Mouse (Mus musculus): ENCODE measurements around the gene Gm28047. TPM values are rescaled to one million over a fixed set of nuclear protein-coding genes. Genes with fewer than 3 reads are reported as not detected.

Gm28047 gene
- polyA plus RNA-seq, 1 experiment = not detected

DNA sequence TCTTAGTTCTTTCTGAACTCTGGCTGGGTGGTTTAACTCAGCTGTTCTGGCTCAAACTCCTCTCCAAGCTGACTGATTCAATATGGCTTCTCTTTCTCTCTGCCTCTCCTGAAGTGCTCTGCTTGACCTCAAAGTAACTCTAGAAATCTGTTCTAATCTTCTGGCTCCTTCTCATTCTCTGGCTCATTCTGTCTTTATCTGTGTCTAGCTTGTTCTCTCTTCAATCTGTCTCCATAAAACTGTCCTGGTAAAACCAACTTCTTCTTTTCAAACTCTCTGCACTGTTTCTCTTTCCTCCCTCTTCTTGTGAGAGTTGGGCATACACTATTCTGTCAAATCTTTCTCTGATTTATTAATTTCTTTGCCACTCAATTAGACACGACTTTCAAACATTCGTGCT lies 57.0 kb downstream of the Gm28047 start:
- Histone ChIP-seq H3K36me3 (ENCODE audit: control insufficient read depth, insufficient read depth) (peaks cover 15% of the 10 kb centered on the region), H3K27me3 (ENCODE audit: control insufficient read depth, insufficient read depth, insufficient read length) (no peaks in the 10 kb centered on the region), H3ac (ENCODE audit: control insufficient read depth, insufficient read length, low read depth) (no peak overlapping the region), H3K4me3 (ENCODE audit: insufficient read depth, poor library complexity, severe bottlenecking) (no peak overlapping the region), H3K79me3 (ENCODE audit: low read depth) (peaks cover 7% of the 10 kb centered on the region), H3K79me2 (ENCODE audit: control insufficient read depth, insufficient read depth) (peaks cover 25% of the 10 kb centered on the region)
- TF ChIP-seq USF1 (IDR thresholded peaks at IDR 0.05; ENCODE audit: low read depth) (no peak), CTCF (IDR thresholded peaks at IDR 0.05; ENCODE audit: control insufficient read depth, insufficient read depth, insufficient read length) (no peak), MYOD1 (IDR thresholded peaks at IDR 0.05; ENCODE audit: control insufficient read depth, insufficient read length, low read depth) (no peak), MYOG (IDR thresholded peaks at IDR 0.05; ENCODE audit: control insufficient read depth, extremely low read depth, insufficient read length) (no peak), FOSL1 (IDR thresholded peaks at IDR 0.05; ENCODE audit: insufficient read depth, low read length, poor library complexity, severe bottlenecking) (no peak), CEBPB (IDR thresholded peaks at IDR 0.05; ENCODE audit: low read depth) (no peak), MAX (IDR thresholded peaks at IDR 0.05) (no peak)

- Histone ChIP-seq H3K79me3 (ENCODE audit: low read depth) (peaks cover 4% of the 10 kb centered on the region), H3K4me3 (ENCODE audit: insufficient read depth, poor library complexity, severe bottlenecking) (no peak overlapping the region), H3K27me3 (ENCODE audit: control insufficient read depth, insufficient read depth, insufficient read length) (no peaks in the 10 kb centered on the region), H3K79me2 (ENCODE audit: control insufficient read depth, insufficient read depth) (no peaks in the 10 kb centered on the region), H3K36me3 (ENCODE audit: control insufficient read depth, insufficient read depth) (peaks cover 38% of the 10 kb centered on the region), H3ac (ENCODE audit: control insufficient read depth, insufficient read length, low read depth) (no peak overlapping the region)
- TF ChIP-seq CEBPB (IDR thresholded peaks at IDR 0.05; ENCODE audit: low read depth) = no peak
- TF ChIP-seq CTCF (IDR thresholded peaks at IDR 0.05; ENCODE audit: control insufficient read depth, insufficient read depth, insufficient read length) = no peak
- TF ChIP-seq USF1 (IDR thresholded peaks at IDR 0.05; ENCODE audit: low read depth) = no peak
- TF ChIP-seq MYOD1 (IDR thresholded peaks at IDR 0.05; ENCODE audit: control insufficient read depth, insufficient read length, low read depth) = no peak
- no peak for TF ChIP-seq FOSL1 (IDR thresholded peaks at IDR 0.05; ENCODE audit: insufficient read depth, low read length, poor library complexity, severe bottlenecking)
- no peak for TF ChIP-seq MYOG (IDR thresholded peaks at IDR 0.05; ENCODE audit: control insufficient read depth, extremely low read depth, insufficient read length)
- TF ChIP-seq MAX (IDR thresholded peaks at IDR 0.05) = no peak
Measured at GRCm38 (mm10) chr15:102563681-102564080, 61.2 kb downstream of the Gm28047 start.

DNA sequence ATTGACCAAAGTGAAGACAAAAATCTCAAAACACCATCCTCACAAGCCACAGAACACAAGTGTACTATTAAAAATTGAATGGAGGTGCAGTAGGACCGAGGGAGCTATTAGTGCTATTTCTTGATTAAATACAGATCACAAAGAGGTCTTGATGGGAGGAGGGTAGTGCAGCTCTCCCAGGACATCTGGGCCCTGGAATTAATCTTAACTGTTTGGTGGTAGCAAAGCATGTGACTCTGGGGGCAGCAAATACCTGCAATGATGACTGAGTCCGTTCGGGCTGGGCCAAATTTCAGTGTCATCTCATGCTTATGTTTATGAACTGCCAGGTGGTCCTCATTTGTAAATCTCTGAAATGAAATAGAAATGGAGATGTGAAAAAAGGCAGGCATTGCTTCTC lies 61.8 kb downstream of the Gm28047 start:
- peaks cover 42% of the 10 kb centered on the region for H3K36me3 ChIP-seq (ENCODE audit: control insufficient read depth, insufficient read depth)
- no peak overlapping the region for H3K4me3 ChIP-seq (ENCODE audit: insufficient read depth, poor library complexity, severe bottlenecking)
- no peaks in the 10 kb centered on the region for H3K27me3 ChIP-seq (ENCODE audit: control insufficient read depth, insufficient read depth, insufficient read length)
- H3K79me2 ChIP-seq (ENCODE audit: control insufficient read depth, insufficient read depth) = no peaks in the 10 kb centered on the region
- no peak for TF ChIP-seq CTCF (IDR thresholded peaks at IDR 0.05; ENCODE audit: control insufficient read depth, insufficient read depth, insufficient read length)
- TF ChIP-seq MYOD1 (IDR thresholded peaks at IDR 0.05; ENCODE audit: control insufficient read depth, insufficient read length, low read depth) = no peak
- TF ChIP-seq FOSL1 (IDR thresholded peaks at IDR 0.05; ENCODE audit: insufficient read depth, low read length, poor library complexity, severe bottlenecking) = no peak
- no peak for TF ChIP-seq MAX (IDR thresholded peaks at IDR 0.05)
- no peak for TF ChIP-seq USF1 (IDR thresholded peaks at IDR 0.05; ENCODE audit: low read depth)
- no peak for TF ChIP-seq CEBPB (IDR thresholded peaks at IDR 0.05; ENCODE audit: low read depth)
- H3K79me3 ChIP-seq (ENCODE audit: low read depth) = peaks cover 4% of the 10 kb centered on the region
- H3ac ChIP-seq (ENCODE audit: control insufficient read depth, insufficient read length, low read depth) = no peak overlapping the region

- Histone ChIP-seq H3K36me3 (ENCODE audit: control insufficient read depth, insufficient read depth) (peaks cover 46% of the 10 kb centered on the region), H3K79me3 (ENCODE audit: low read depth) (peaks cover 4% of the 10 kb centered on the region), H3K27me3 (ENCODE audit: control insufficient read depth, insufficient read depth, insufficient read length) (no peaks in the 10 kb centered on the region), H3ac (ENCODE audit: control insufficient read depth, insufficient read length, low read depth) (no peak overlapping the region), H3K4me3 (ENCODE audit: insufficient read depth, poor library complexity, severe bottlenecking) (no peak overlapping the region), H3K79me2 (ENCODE audit: control insufficient read depth, insufficient read depth) (no peaks in the 10 kb centered on the region)
- TF ChIP-seq FOSL1 (IDR thresholded peaks at IDR 0.05; ENCODE audit: insufficient read depth, low read length, poor library complexity, severe bottlenecking) (no peak), CTCF (IDR thresholded peaks at IDR 0.05; ENCODE audit: control insufficient read depth, insufficient read depth, insufficient read length) (no peak)
Measured at GRCm38 (mm10) chr15:102562491-102562890, 62.4 kb downstream of the Gm28047 start.

- no peaks in the 10 kb centered on the region for H3K79me2 ChIP-seq (ENCODE audit: control insufficient read depth, insufficient read depth)
- no peaks in the 10 kb centered on the region for H3K79me3 ChIP-seq (ENCODE audit: low read depth)
- no peaks in the 10 kb centered on the region for H3K27me3 ChIP-seq (ENCODE audit: control insufficient read depth, insufficient read depth, insufficient read length)
- TF ChIP-seq CTCF (IDR thresholded peaks at IDR 0.05; ENCODE audit: control insufficient read depth, insufficient read depth, insufficient read length) (no peak), MAX (IDR thresholded peaks at IDR 0.05) (no peak), CEBPB (IDR thresholded peaks at IDR 0.05; ENCODE audit: low read depth) (no peak), MYOD1 (IDR thresholded peaks at IDR 0.05; ENCODE audit: control insufficient read depth, insufficient read length, low read depth) (no peak), USF1 (IDR thresholded peaks at IDR 0.05; ENCODE audit: low read depth) (no peak), MYOG (IDR thresholded peaks at IDR 0.05; ENCODE audit: control insufficient read depth, extremely low read depth, insufficient read length) (no peak), FOSL1 (IDR thresholded peaks at IDR 0.05; ENCODE audit: insufficient read depth, low read length, poor library complexity, severe bottlenecking) (no peak)
- no peak overlapping the region for H3ac ChIP-seq (ENCODE audit: control insufficient read depth, insufficient read length, low read depth)
- no peak overlapping the region for H3K4me3 ChIP-seq (ENCODE audit: insufficient read depth, poor library complexity, severe bottlenecking)
- H3K36me3 ChIP-seq (ENCODE audit: control insufficient read depth, insufficient read depth) = peaks cover 82% of the 10 kb centered on the region
Measured at GRCm38 (mm10) chr15:102557580-102557979, 67.3 kb downstream of the Gm28047 start.

DNA sequence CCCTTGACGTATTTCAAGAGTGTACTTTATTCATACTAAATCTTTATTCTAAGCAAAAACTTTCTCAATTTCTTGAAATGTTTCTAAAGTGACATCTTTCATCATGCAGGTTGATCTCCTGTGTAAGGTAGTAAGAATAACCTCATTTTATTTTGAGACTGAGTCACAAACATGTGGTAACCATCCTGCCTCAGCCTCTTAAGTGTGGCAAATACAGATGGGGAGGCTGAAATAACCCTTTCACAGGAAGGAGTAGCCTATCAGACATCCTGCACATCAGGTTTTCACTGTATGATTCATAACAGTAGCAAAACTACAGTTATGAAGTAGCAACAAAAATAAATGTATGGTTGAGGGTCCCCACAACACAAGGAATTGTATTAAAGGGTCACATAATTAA lies 69.3 kb downstream of the Gm28047 start:
- H3K4me3 ChIP-seq (ENCODE audit: insufficient read depth, poor library complexity, severe bottlenecking) = no peak overlapping the region
- no peaks in the 10 kb centered on the region for H3K27me3 ChIP-seq (ENCODE audit: control insufficient read depth, insufficient read depth, insufficient read length)
- no peak overlapping the region for H3ac ChIP-seq (ENCODE audit: control insufficient read depth, insufficient read length, low read depth)
- no peaks in the 10 kb centered on the region for H3K79me3 ChIP-seq (ENCODE audit: low read depth)
- H3K79me2 ChIP-seq (ENCODE audit: control insufficient read depth, insufficient read depth) = no peaks in the 10 kb centered on the region
- no peak for TF ChIP-seq CTCF (IDR thresholded peaks at IDR 0.05; ENCODE audit: control insufficient read depth, insufficient read depth, insufficient read length)
- no peak for TF ChIP-seq CEBPB (IDR thresholded peaks at IDR 0.05; ENCODE audit: low read depth)
- H3K36me3 ChIP-seq (ENCODE audit: control insufficient read depth, insufficient read depth) = peaks cover 86% of the 10 kb centered on the region
